Mouse (Mus musculus) lung, embryonic 15.5 days (tissue): ENCODE data around the gene Tex37. TPM values are rescaled to one million over a fixed set of nuclear protein-coding genes. Genes with fewer than 3 reads are reported as not detected.

Source experiments
- ATAC-seq: fragments of 200-750 bp; cut with Nextera tagmentation; 2 replicates; pipeline ENCODE4 v1.8.0; 2017; ENCODE audit warnings: moderate number of reproducible peaks, borderline replicate concordance; ENCODE audit not compliant: low FRiP score, low TSS enrichment; ENCODE audit errors: extremely low read depth
- H3K27ac ChIP-seq: fragments of 300-500 bp; sonication (generic); 2 replicates; pipeline ENCODE4 v1.5.1; 2015; ENCODE audit warnings: moderate library complexity, mild to moderate bottlenecking, inconsistent platforms
- H3K27me3 ChIP-seq: fragments of 300-500 bp; sonication (generic); 2 replicates; pipeline ENCODE4 v1.6.1; 2015; ENCODE audit warnings: inconsistent platforms
- H3K36me3 ChIP-seq: fragments of 300-500 bp; sonication (generic); 2 replicates; pipeline ENCODE4 v1.6.1; 2015; ENCODE audit warnings: inconsistent platforms
- H3K4me1 ChIP-seq: fragments of 300-500 bp; sonication (generic); 2 replicates; pipeline ENCODE4 v1.6.1; 2015; ENCODE audit warnings: inconsistent platforms
- H3K4me2 ChIP-seq: fragments of 300-500 bp; sonication (generic); 2 replicates; pipeline ENCODE4 v1.6.1; 2015; ENCODE audit warnings: inconsistent platforms, mild to moderate bottlenecking, moderate library complexity
- H3K4me3 ChIP-seq: fragments of 300-500 bp; sonication (generic); 2 replicates; pipeline ENCODE4 v1.5.1; 2015; ENCODE audit warnings: mild to moderate bottlenecking, inconsistent platforms
- H3K9ac ChIP-seq: fragments of 300-500 bp; sonication (generic); 2 replicates; pipeline ENCODE4 v1.6.1; 2015; ENCODE audit warnings: inconsistent platforms
- H3K9me3 ChIP-seq: fragments of 300-500 bp; sonication (generic); 2 replicates; pipeline ENCODE4 v1.6.1; 2016; ENCODE audit warnings: inconsistent platforms
- WGBS: fragments of 180-500 bp; shearing (Covaris S2); methylation state at CpG from one replicate; pipeline ENCODE4 v1.1.7; 2015; 5-methylcytosine and 5-hydroxymethylcytosine counted together
- polyA plus RNA-seq: library from polyadenylated mRNA; unstranded; fragments of >200 nt; fragmentation: Nextera tagmentation; extraction: Ambion mirVana; gene quantifications from 2 replicates; pipeline ENCODE4 v1.2.1, GENCODE M21; 2015

Gene Tex37
- polyA plus RNA-seq: not detected in 2 replicates

DNA sequence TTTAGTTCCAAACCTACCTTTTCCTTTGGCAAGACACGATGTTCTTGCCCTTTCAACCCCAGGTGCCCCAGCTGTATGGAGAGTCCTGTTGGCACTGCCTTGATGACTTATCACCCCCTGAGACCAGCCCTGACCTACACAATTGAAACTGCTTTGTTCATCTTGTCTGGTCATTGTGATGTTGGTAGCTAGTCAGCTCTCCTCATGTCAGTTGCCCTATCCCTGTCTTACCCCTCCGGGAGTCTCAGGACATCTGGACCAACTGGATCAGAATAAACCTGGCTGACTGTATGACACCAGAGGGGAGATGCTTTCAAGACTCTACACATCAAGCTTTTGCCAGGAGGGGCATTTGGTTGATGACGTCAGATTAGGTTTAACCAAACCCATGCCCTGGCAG is at the start of gene Tex37:
Tex37 (minus strand) TSS at position 101 of the 400 bp plus-strand sequence.
- Histone ChIP-seq H3K9ac (no peak within 1 kb of the TSS), H3K4me2 (no peak within 1 kb of the TSS)
- no peak for ATAC-seq

DNA sequence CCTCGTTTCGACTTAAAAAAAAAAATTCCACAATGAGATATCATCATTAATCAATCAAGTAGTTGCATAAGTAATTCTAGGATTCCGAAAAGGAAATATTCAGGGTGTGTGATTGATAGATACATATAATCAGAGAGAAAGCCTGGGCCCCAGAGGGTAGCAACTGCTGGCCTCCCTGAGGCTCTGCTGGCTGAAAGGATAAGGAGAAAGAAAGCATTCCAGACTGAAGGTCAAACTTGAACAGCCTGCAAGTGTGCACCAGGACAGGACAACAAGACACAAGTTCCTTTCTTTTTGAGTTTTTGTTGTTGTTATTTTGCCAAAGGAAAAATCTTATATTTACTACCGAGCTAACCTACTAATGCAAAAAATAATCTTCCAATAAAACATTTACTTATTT is 49.6 kb upstream of the Tex37 start:
- WGBS: 52% methylated on average over 4 of the region's 4 CpGs
- no peaks in the 10 kb centered on the region for H3K36me3 ChIP-seq
- H3K27me3 ChIP-seq: peaks cover 26% of the 10 kb centered on the region; the same call in 1 of the 2 replicates
- no peak for ATAC-seq
- H3K4me2 ChIP-seq: no peak overlapping the region
- no peak overlapping the region for H3K9ac ChIP-seq
- 0 out of 2 replicates have a peak, but pooled peaks cover 4% of the 10 kb centered on the region for H3K4me1 ChIP-seq
- no peak overlapping the region for H3K4me3 ChIP-seq
- H3K9me3 ChIP-seq: no peaks in the 10 kb centered on the region
- no peak overlapping the region for H3K27ac ChIP-seq

More for the DNA sequence above, at the start of gene Tex37:
- H3K4me3 ChIP-seq: no peak within 1 kb of the TSS
- whole genome bisulfite sequencing: 82% methylated on average over 3 of the region's 3 CpGs
- no peaks in the 10 kb centered on the region for H3K9me3 ChIP-seq
- H3K27me3 ChIP-seq: no peaks in the 10 kb centered on the region
- H3K27ac ChIP-seq: no peak within 1 kb of the TSS
- peaks cover 5% of the 10 kb centered on the region for H3K4me1 ChIP-seq
- H3K36me3 ChIP-seq: no peaks in the 10 kb centered on the region

DNA sequence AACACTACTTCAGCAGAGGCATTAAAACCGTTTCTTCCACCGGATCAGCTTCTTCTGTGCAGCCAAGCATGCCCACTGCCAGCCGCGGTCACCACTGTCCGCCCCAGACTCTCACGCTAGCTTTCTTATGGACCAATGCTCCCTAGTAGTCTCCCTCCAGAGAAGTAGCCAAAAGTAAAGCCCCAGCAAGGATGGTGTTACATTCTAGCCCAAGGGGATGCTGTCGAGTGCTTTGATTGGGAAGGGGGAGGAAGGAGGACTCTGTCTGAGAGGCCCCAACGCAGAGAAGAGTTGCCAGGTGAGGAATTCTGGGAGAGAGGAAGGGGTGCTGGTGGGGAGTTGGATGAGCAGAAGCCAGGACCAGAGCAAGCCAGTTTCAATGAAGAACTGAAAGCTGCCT is 48.7 kb upstream of the Tex37 start:
- Histone ChIP-seq H3K27ac (no peak overlapping the region), H3K4me2 (peak overlapping the region; percentile 34), H3K4me1 (0 out of 2 replicates have a peak, but pooled peaks cover 4% of the 10 kb centered on the region), H3K4me3 (peak overlapping the region; percentile 3; the same call in 1 of the 2 replicates), H3K9me3 (no peaks in the 10 kb centered on the region), H3K36me3 (no peaks in the 10 kb centered on the region), H3K9ac (no peak overlapping the region), H3K27me3 (peaks cover 28% of the 10 kb centered on the region; the same call in 1 of the 2 replicates)
- WGBS: 6% methylated on average over 8 of the region's 8 CpGs
- no peak for ATAC-seq

- no peak overlapping the region for H3K4me3 ChIP-seq
- H3K9ac ChIP-seq: no peak overlapping the region
- no peaks in the 10 kb centered on the region for H3K9me3 ChIP-seq
- H3K36me3 ChIP-seq: no peaks in the 10 kb centered on the region
- 20% methylated on average over 7 of the region's 7 CpGs for WGBS
- no peak for ATAC-seq
- 0 out of 2 replicates have a peak, but pooled peaks cover 4% of the 10 kb centered on the region for H3K4me1 ChIP-seq
- H3K4me2 ChIP-seq: no peak overlapping the region
- no peak overlapping the region for H3K27ac ChIP-seq
- peaks cover 29% of the 10 kb centered on the region; the same call in 1 of the 2 replicates for H3K27me3 ChIP-seq
These were observed 47.0 kb upstream of the Tex37 start for GRCm38 (mm10) chr6:70965694-70966093.

- Histone ChIP-seq H3K4me2 (no peak overlapping the region), H3K4me3 (no peak overlapping the region), H3K4me1 (0 out of 2 replicates have a peak, but pooled peaks cover 4% of the 10 kb centered on the region), H3K27me3 (peaks cover 44% of the 10 kb centered on the region), H3K9ac (no peak overlapping the region), H3K9me3 (no peaks in the 10 kb centered on the region), H3K36me3 (no peaks in the 10 kb centered on the region), H3K27ac (no peak overlapping the region)
- WGBS: 45% methylated on average over 6 of the region's 6 CpGs
- ATAC-seq: no peak
These were observed 45.5 kb upstream of the Tex37 start for GRCm38 (mm10) chr6:70964116-70964830.

- H3K27me3 ChIP-seq: peaks cover 82% of the 10 kb centered on the region
- peak overlapping the region; percentile 75; the same call in 1 of the 2 replicates for H3K4me2 ChIP-seq
These were observed 38.7 kb upstream of the Tex37 start for GRCm38 (mm10) chr6:70957341-70957940.

DNA sequence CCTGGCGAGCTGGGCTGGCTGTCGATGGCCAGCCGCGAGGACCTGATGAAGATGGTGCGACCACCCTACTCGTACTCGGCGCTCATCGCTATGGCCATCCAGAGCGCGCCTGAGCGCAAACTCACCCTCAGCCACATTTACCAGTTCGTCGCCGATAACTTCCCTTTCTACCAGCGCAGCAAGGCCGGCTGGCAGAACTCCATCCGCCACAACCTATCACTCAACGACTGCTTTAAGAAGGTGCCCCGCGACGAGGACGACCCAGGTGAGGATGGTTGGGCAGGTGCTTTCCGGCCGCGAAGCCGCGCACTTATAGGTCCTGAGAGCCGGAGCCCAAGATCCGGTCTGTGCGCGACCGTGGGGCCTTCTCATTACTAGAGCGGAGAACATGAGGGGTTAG is 38.2 kb upstream of the Tex37 start:
- Histone ChIP-seq H3K36me3 (no peaks in the 10 kb centered on the region), H3K4me3 (peak overlapping the region; percentile 39), H3K9ac (no peak overlapping the region), H3K4me1 (peaks cover 9% of the 10 kb centered on the region; the same call in 1 of the 2 replicates), H3K4me2 (peak overlapping the region; percentile 75), H3K27ac (no peak overlapping the region), H3K9me3 (no peaks in the 10 kb centered on the region), H3K27me3 (peaks cover 86% of the 10 kb centered on the region)
- 2% methylated on average over 34 of the region's 34 CpGs for WGBS
- ATAC-seq: no peak

More at GRCm38 (mm10) chr6:70957341-70957940, 38.7 kb upstream of the Tex37 start:
- Histone ChIP-seq H3K36me3 (no peaks in the 10 kb centered on the region), H3K4me1 (peaks cover 9% of the 10 kb centered on the region; the same call in 1 of the 2 replicates), H3K9me3 (no peaks in the 10 kb centered on the region), H3K27ac (no peak overlapping the region), H3K4me3 (peak overlapping the region; percentile 39; the same call in 1 of the 2 replicates), H3K9ac (no peak overlapping the region)
- WGBS: 10% methylated on average over 7 of the region's 7 CpGs
- no peak for ATAC-seq

DNA sequence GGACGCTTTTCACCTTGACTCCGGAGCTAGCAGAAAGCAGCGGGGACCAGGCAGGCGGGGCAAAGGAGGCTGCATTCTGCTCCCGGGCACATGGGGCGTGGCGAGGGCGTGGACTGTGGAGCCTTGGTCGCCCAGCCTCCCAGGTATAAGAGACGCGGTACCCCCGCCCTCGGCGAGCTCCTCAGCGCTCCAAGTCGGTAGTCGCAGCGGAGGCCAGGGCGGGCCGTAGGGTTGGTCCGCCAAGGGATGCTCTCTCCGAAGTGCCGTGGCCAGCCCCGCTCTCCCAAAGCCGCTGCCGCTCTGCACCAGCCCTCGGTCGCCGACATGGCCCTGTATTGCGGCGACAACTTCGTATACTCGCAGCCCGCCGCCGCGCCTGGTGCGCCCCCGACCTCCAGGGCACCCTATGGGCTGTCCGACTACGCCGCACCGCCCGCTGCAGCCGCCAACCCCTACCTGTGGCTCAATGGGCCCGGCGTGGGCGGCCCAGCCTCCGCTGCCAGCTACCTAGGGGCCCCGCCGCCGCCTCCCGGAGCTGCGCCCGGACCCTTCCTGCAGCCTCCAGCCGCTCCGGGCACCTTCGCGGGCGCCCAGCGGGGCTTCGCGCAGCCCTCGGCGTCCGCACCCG is 37.7 kb upstream of the Tex37 start, which contains the start of gene Foxi3:
Foxi3 (plus strand) TSS at position 247 of the 628 bp plus-strand sequence.
- peaks cover 9% of the 10 kb centered on the region; the same call in 1 of the 2 replicates for H3K4me1 ChIP-seq
- H3K9ac ChIP-seq: no peak within 1 kb of the TSS
- peaks cover 86% of the 10 kb centered on the region for H3K27me3 ChIP-seq
- ATAC-seq: peak; percentile 76; the same call in 1 of the 2 replicates
- H3K36me3 ChIP-seq: no peaks in the 10 kb centered on the region
- H3K27ac ChIP-seq: no peak within 1 kb of the TSS
- H3K4me2 ChIP-seq: peak within 1 kb of the TSS; percentile 75
- WGBS: 1% methylated on average over 64 of the region's 67 CpGs
- H3K4me3 ChIP-seq: peak within 1 kb of the TSS; percentile 39
- no peaks in the 10 kb centered on the region for H3K9me3 ChIP-seq

GRCm38 (mm10) chr6:70955841-70956240 is 37.1 kb upstream of the Tex37 start:
- no peak overlapping the region for H3K9ac ChIP-seq
- H3K4me2 ChIP-seq: peak overlapping the region; percentile 75
- peak overlapping the region; percentile 39 for H3K4me3 ChIP-seq
- WGBS: 3% methylated on average over 12 of the region's 12 CpGs
- H3K4me1 ChIP-seq: peaks cover 9% of the 10 kb centered on the region; the same call in 1 of the 2 replicates
- no peak for ATAC-seq
- no peak overlapping the region for H3K27ac ChIP-seq
- H3K27me3 ChIP-seq: peaks cover 86% of the 10 kb centered on the region
- no peaks in the 10 kb centered on the region for H3K9me3 ChIP-seq
- H3K36me3 ChIP-seq: no peaks in the 10 kb centered on the region

GRCm38 (mm10) chr6:70955291-70955800 is 36.6 kb upstream of the Tex37 start:
- Histone ChIP-seq H3K4me1 (peaks cover 9% of the 10 kb centered on the region; the same call in 1 of the 2 replicates), H3K9me3 (no peaks in the 10 kb centered on the region), H3K4me3 (no peak overlapping the region), H3K27ac (no peak overlapping the region), H3K27me3 (peaks cover 81% of the 10 kb centered on the region), H3K36me3 (no peaks in the 10 kb centered on the region), H3K4me2 (no peak overlapping the region), H3K9ac (no peak overlapping the region)
- 5% methylated on average over 14 of the region's 14 CpGs for WGBS
- ATAC-seq: no peak

GRCm38 (mm10) chr6:70954040-70954439 is 35.3 kb upstream of the Tex37 start:
- 14% methylated on average over 6 of the region's 6 CpGs for WGBS
- H3K4me2 ChIP-seq: no peak overlapping the region
- H3K36me3 ChIP-seq: no peaks in the 10 kb centered on the region
- no peaks in the 10 kb centered on the region for H3K9me3 ChIP-seq
- H3K4me1 ChIP-seq: peaks cover 9% of the 10 kb centered on the region; the same call in 1 of the 2 replicates
- no peak overlapping the region for H3K4me3 ChIP-seq
- peaks cover 68% of the 10 kb centered on the region for H3K27me3 ChIP-seq
- ATAC-seq: no peak
- no peak overlapping the region for H3K9ac ChIP-seq
- H3K27ac ChIP-seq: no peak overlapping the region
